Mouse (Mus musculus) regulatory T cell (primary cell): Measurements from ENCODE around the gene Sema4a.

Experiments used
- in situ Hi-C: fragments of 300-600 bp; cut with MboI, MseI; formaldehyde crosslinking; loops from one replicate; pipeline ENCODE4 v1.15.1; 2025; ENCODE audit warnings: high pct_unique_total_duplicates

The Sema4a gene

GRCm38 (mm10) chr3:88460983-88461696 lies at the start of gene Sema4a:
Gene Sema4a, minus strand, starts transcription at chr3:88461182.
- in situ Hi-C loops: no loop called here

GRCm38 (mm10) chr3:88509692-88510420 lies 48.9 kb upstream of the Sema4a start, which contains the start of gene Lmna:
Gene Lmna, minus strand, starts transcription at chr3:88509956.
- in situ Hi-C loops: loop anchor here (10.0 kb wide), 1 partner anchor 885 kb away; the partner anchor contains the start of gene Zbtb7b

- in situ Hi-C loops: no loop called here
These were observed 48.3 kb upstream of the Sema4a start for GRCm38 (mm10) chr3:88509250-88509649.

- in situ Hi-C loops: no loop called here
These were observed 44.8 kb upstream of the Sema4a start for GRCm38 (mm10) chr3:88505765-88506164.

- in situ Hi-C loops: no loop called here
These were observed 44.1 kb upstream of the Sema4a start for GRCm38 (mm10) chr3:88505081-88505480.

GRCm38 (mm10) chr3:88503881-88504746 lies 43.1 kb upstream of the Sema4a start:
- in situ Hi-C loops: no loop called here

- in situ Hi-C loops: no loop called here
These were observed 42.5 kb upstream of the Sema4a start for GRCm38 (mm10) chr3:88503505-88503863.

GRCm38 (mm10) chr3:88502641-88503504 lies 41.9 kb upstream of the Sema4a start:
- in situ Hi-C loops: no loop called here

GRCm38 (mm10) chr3:88502031-88502571 lies 41.1 kb upstream of the Sema4a start:
- in situ Hi-C loops: no loop called here

- in situ Hi-C loops: no loop called here
These were observed 40.5 kb upstream of the Sema4a start for GRCm38 (mm10) chr3:88501366-88502030.

GRCm38 (mm10) chr3:88500655-88501365 lies 39.8 kb upstream of the Sema4a start:
- in situ Hi-C loops: no loop called here

- in situ Hi-C loops: no loop called here
These were observed 39.1 kb upstream of the Sema4a start for GRCm38 (mm10) chr3:88500087-88500486.

- in situ Hi-C loops: no loop called here
These were observed 38.6 kb upstream of the Sema4a start for GRCm38 (mm10) chr3:88499580-88499979.

GRCm38 (mm10) chr3:88495741-88496415 lies 34.9 kb upstream of the Sema4a start:
- in situ Hi-C loops: no loop called here

GRCm38 (mm10) chr3:88494836-88495628 lies 34.0 kb upstream of the Sema4a start:
- in situ Hi-C loops: no loop called here

- in situ Hi-C loops: no loop called here
These were observed 33.0 kb upstream of the Sema4a start for GRCm38 (mm10) chr3:88493706-88494582.

GRCm38 (mm10) chr3:88487396-88487795 lies 26.4 kb upstream of the Sema4a start:
- in situ Hi-C loops: loop anchor here (5.0 kb wide), 1 partner anchor 35 kb away; no protein-coding TSS in a partner anchor
